Mouse (Mus musculus) urinary bladder, postnatal 36 days (tissue): ENCODE measurements around the gene Peg12.
A peak's percentile ranks its signal among the peaks of the same experiment; 100 is the strongest.

ENCODE experiments used
- DNase-seq, 2 experiments: peaks; one replicate each; pipeline ENCODE4 v3.0.0; 2022; ENCODE audit warnings: low spot score in 2 of 2, mixed read lengths in 1 of 2

The Peg12 gene

GRCm38 (mm10) chr7:62463878-62464755 is at the start of gene Peg12:
Gene Peg12 (minus strand): TSS chr7:62464510.
- peak; percentile 33 to 41 for DNase-seq

GRCm38 (mm10) chr7:62486139-62486538 is 21.8 kb upstream of the Peg12 start:
- DNase-seq: no peak

GRCm38 (mm10) chr7:62463007-62463877 is 1.1 kb downstream of the Peg12 start:
- DNase-seq: peak in 1 of 2 experiments; percentile 3

- no peak for DNase-seq
Measured at GRCm38 (mm10) chr7:62462229-62463006, 1.9 kb downstream of the Peg12 start.

GRCm38 (mm10) chr7:62452353-62452752 is 12.0 kb downstream of the Peg12 start:
- no peak for DNase-seq

GRCm38 (mm10) chr7:62445431-62446165 is 18.7 kb downstream of the Peg12 start:
- no peak for DNase-seq

GRCm38 (mm10) chr7:62436394-62436793 is 27.9 kb downstream of the Peg12 start:
- DNase-seq: no peak

GRCm38 (mm10) chr7:62433243-62433642 is 31.1 kb downstream of the Peg12 start:
- DNase-seq: no peak

- DNase-seq: peak in 1 of 2 experiments; percentile 3
Measured at GRCm38 (mm10) chr7:62428337-62428736, 36.0 kb downstream of the Peg12 start.

- no peak for DNase-seq
Measured at GRCm38 (mm10) chr7:62423210-62423609, 41.1 kb downstream of the Peg12 start.

GRCm38 (mm10) chr7:62420566-62420965 is 43.7 kb downstream of the Peg12 start:
- DNase-seq: no peak

- DNase-seq: peak; percentile 60 to 77
Measured at GRCm38 (mm10) chr7:62419493-62420360, 44.6 kb downstream of the Peg12 start, which contains the start of gene Mkrn3. Gene Mkrn3 (minus strand): TSS chr7:62420139.

GRCm38 (mm10) chr7:62419105-62419492 is 45.2 kb downstream of the Peg12 start:
- no peak for DNase-seq

GRCm38 (mm10) chr7:62418346-62418745 is 46.0 kb downstream of the Peg12 start:
- no peak for DNase-seq

- no peak for DNase-seq
Measured at GRCm38 (mm10) chr7:62416173-62416572, 48.1 kb downstream of the Peg12 start.

- DNase-seq: no peak
Measured at GRCm38 (mm10) chr7:62415222-62415621, 49.1 kb downstream of the Peg12 start.
